In genomic region chr7:27333316-27333941, GRCm38 (mm10) we compare ENCODE assay signal across 8 mouse cellular contexts. TPM values are rescaled to one million over a fixed set of nuclear protein-coding genes. Genes with fewer than 3 reads are reported as not detected.
DNase-seq lines count a peak whose midpoint lies in the region; ATAC-seq lines count a peak whose summit lies in the region.

No protein-coding gene starts in this region.

- 1% methylated on average over 53 of the region's 77 CpGs for WGBS in kidney, embryonic 14.5 days
- under 1% methylated on average over 67 of the region's 77 CpGs for WGBS in heart, embryonic 12.5 days
- WGBS in limb, embryonic 12.5 days: 1% methylated on average over 38 of the region's 77 CpGs
- WGBS in neural tube, embryonic 12.5 days: under 1% methylated on average over 63 of the region's 77 CpGs

- no peak for ATAC-seq in kidney, embryonic 14.5 days (ENCODE audit: low FRiP score, low TSS enrichment)
- ATAC-seq in heart, embryonic 12.5 days (ENCODE audit: insufficient number of reproducible peaks, low FRiP score): no peak
- ATAC-seq in limb, embryonic 12.5 days (ENCODE audit: insufficient number of reproducible peaks, insufficient read depth, low FRiP score, low TSS enrichment, low read depth): no peak
- no peak for ATAC-seq in neural tube, embryonic 12.5 days (ENCODE audit: low FRiP score, low read depth)
- no peak for ATAC-seq in activated CD4-positive, CD25-positive, alpha-beta regulatory T cell, adult 4 months

- peaks cover 50% of the 10 kb centered on the region for H3K4me1 ChIP-seq in kidney, embryonic 14.5 days (ENCODE audit: control insufficient read depth, insufficient read depth, low read length)
- peaks cover 67% of the 10 kb centered on the region for H3K4me1 ChIP-seq in heart, embryonic 12.5 days (replicated peaks)
- H3K4me1 ChIP-seq in limb, embryonic 12.5 days (replicated peaks): peaks cover 66% of the 10 kb centered on the region
- H3K4me1 ChIP-seq in neural tube, embryonic 12.5 days: peaks cover 55% of the 10 kb centered on the region

- H3K9me3 ChIP-seq in kidney, embryonic 14.5 days (ENCODE audit: control insufficient read depth, low read length): no peaks in the 10 kb centered on the region
- H3K9me3 ChIP-seq in heart, embryonic 12.5 days (replicated peaks): no peaks in the 10 kb centered on the region
- no peaks in the 10 kb centered on the region for H3K9me3 ChIP-seq in limb, embryonic 12.5 days
- H3K9me3 ChIP-seq in neural tube, embryonic 12.5 days: no peaks in the 10 kb centered on the region

- H3K4me3 ChIP-seq in kidney, embryonic 14.5 days (ENCODE audit: low read length): peak overlapping the region; percentile 55
- peak overlapping the region; percentile 70 for H3K4me3 ChIP-seq in heart, embryonic 12.5 days
- peak overlapping the region; percentile 50 for H3K4me3 ChIP-seq in limb, embryonic 12.5 days (replicated peaks)
- H3K4me3 ChIP-seq in neural tube, embryonic 12.5 days: peak overlapping the region; percentile 43

- peaks cover 72% of the 10 kb centered on the region for H3K27me3 ChIP-seq in kidney, embryonic 14.5 days (ENCODE audit: control insufficient read depth, insufficient read depth, low read length)
- H3K27me3 ChIP-seq in heart, embryonic 12.5 days (replicated peaks): peaks cover 86% of the 10 kb centered on the region
- peaks cover 92% of the 10 kb centered on the region for H3K27me3 ChIP-seq in limb, embryonic 12.5 days
- H3K27me3 ChIP-seq in neural tube, embryonic 12.5 days (replicated peaks): peaks cover 87% of the 10 kb centered on the region

- H3K9ac ChIP-seq in kidney, embryonic 14.5 days (ENCODE audit: low read depth, low read length): peak overlapping the region; percentile 73
- H3K9ac ChIP-seq in heart, embryonic 12.5 days: peak overlapping the region; percentile 86
- peak overlapping the region; percentile 60 for H3K9ac ChIP-seq in limb, embryonic 12.5 days (replicated peaks)
- peak overlapping the region; percentile 51 for H3K9ac ChIP-seq in neural tube, embryonic 12.5 days

- peak overlapping the region; percentile 59; the same call in 1 of the 2 replicates for H3K27ac ChIP-seq in kidney, embryonic 14.5 days (ENCODE audit: low read depth, low read length)
- H3K27ac ChIP-seq in heart, embryonic 12.5 days (ENCODE audit: poor library complexity, severe bottlenecking): peak overlapping the region; percentile 84
- no peak overlapping the region for H3K27ac ChIP-seq in limb, embryonic 12.5 days
- H3K27ac ChIP-seq in neural tube, embryonic 12.5 days: no peak overlapping the region

- DNase-seq in kidney, adult 11 months: no peak
- DNase-seq in NIH3T3 (ENCODE audit: low read depth): peak; percentile 32
- DNase-seq in cerebellum, adult 11-12 months: no peak

- no peaks in the 10 kb centered on the region for H3K36me3 ChIP-seq in kidney, embryonic 14.5 days (ENCODE audit: control insufficient read depth, insufficient read depth, low read length)
- H3K36me3 ChIP-seq in heart, embryonic 12.5 days: no peaks in the 10 kb centered on the region
- H3K36me3 ChIP-seq in limb, embryonic 12.5 days: no peaks in the 10 kb centered on the region
- H3K36me3 ChIP-seq in neural tube, embryonic 12.5 days: no peaks in the 10 kb centered on the region

- peak overlapping the region; percentile 90 for H3K4me2 ChIP-seq in kidney, embryonic 14.5 days (replicated peaks; ENCODE audit: low read depth, low read length)
- peak overlapping the region; percentile 95 for H3K4me2 ChIP-seq in heart, embryonic 12.5 days
- peak overlapping the region; percentile 93 for H3K4me2 ChIP-seq in limb, embryonic 12.5 days
- peak overlapping the region; percentile 85 for H3K4me2 ChIP-seq in neural tube, embryonic 12.5 days (replicated peaks)

RNA-seq across cellular contexts. Expression of gene Ltbp4, which starts 4.1 kb away (rescaled TPM):
- 23.4 and 26.0 TPM in 2 replicates for polyA plus RNA-seq in kidney, embryonic 14.5 days (2014; fragmentation: Nextera tagmentation; extraction: Ambion mirVana)
- polyA plus RNA-seq in heart, embryonic 12.5 days (2016; fragmentation: Nextera tagmentation; extraction: Ambion mirVana): 53.9 and 57.1 TPM in 2 replicates
- 15.2 and 15.8 TPM in 2 replicates for polyA plus RNA-seq in limb, embryonic 12.5 days (2016; fragmentation: Nextera tagmentation; extraction: Ambion mirVana)
- polyA plus RNA-seq in neural tube, embryonic 12.5 days (2016; fragmentation: Nextera tagmentation; extraction: Ambion mirVana): 6.1 and 9.9 TPM in 2 replicates
- polyA plus RNA-seq in activated CD4-positive, CD25-positive, alpha-beta regulatory T cell, adult 4 months (2017; shearing (Covaris generic)): 1 to 10 TPM in 1 of 2 experiments, under 1 TPM in 1; 0.94 to 1.3 TPM

RNA-seq across cellular contexts. Expression of gene Shkbp1, which starts 22.4 kb away (rescaled TPM):
- polyA plus RNA-seq in kidney, embryonic 14.5 days (2014; fragmentation: Nextera tagmentation; extraction: Ambion mirVana): 38.4 and 41.0 TPM in 2 replicates
- 35.4 and 39.4 TPM in 2 replicates for polyA plus RNA-seq in heart, embryonic 12.5 days (2016; fragmentation: Nextera tagmentation; extraction: Ambion mirVana)
- polyA plus RNA-seq in limb, embryonic 12.5 days (2016; fragmentation: Nextera tagmentation; extraction: Ambion mirVana): 59.5 and 59.9 TPM in 2 replicates
- 68.6 and 68.9 TPM in 2 replicates for polyA plus RNA-seq in neural tube, embryonic 12.5 days (2016; fragmentation: Nextera tagmentation; extraction: Ambion mirVana)
- 10 to 100 TPM; 48.9 to 66.0 TPM for polyA plus RNA-seq in activated CD4-positive, CD25-positive, alpha-beta regulatory T cell, adult 4 months (2017; shearing (Covaris generic))

RNA-seq across cellular contexts. Expression of gene Gm20479, which starts 23.8 kb away (rescaled TPM):
- 1.9 TPM in 1 of 2 replicates, not detected in the other for polyA plus RNA-seq in kidney, embryonic 14.5 days (2014; fragmentation: Nextera tagmentation; extraction: Ambion mirVana)
- polyA plus RNA-seq in heart, embryonic 12.5 days (2016; fragmentation: Nextera tagmentation; extraction: Ambion mirVana): 1.2 and 1.5 TPM in 2 replicates
- polyA plus RNA-seq in limb, embryonic 12.5 days (2016; fragmentation: Nextera tagmentation; extraction: Ambion mirVana): 0.42 TPM in 1 of 2 replicates, not detected in the other
- polyA plus RNA-seq in neural tube, embryonic 12.5 days (2016; fragmentation: Nextera tagmentation; extraction: Ambion mirVana): 0.40 TPM in 1 of 2 replicates, not detected in the other
- 1 to 10 TPM; 1.4 to 3.3 TPM for polyA plus RNA-seq in activated CD4-positive, CD25-positive, alpha-beta regulatory T cell, adult 4 months (2017; shearing (Covaris generic))

Comparison
In these comparisons a context has a peak if more than half of its experiments do, and no peak if none do; other contexts are left out.
1. H3K27ac ChIP-seq: peak in kidney, embryonic 14.5 days (single experiment) and heart, embryonic 12.5 days (single experiment); none in limb, embryonic 12.5 days (single experiment) and neural tube, embryonic 12.5 days (single experiment).
2. Peak in every context shown above with its lines, with median percentiles within 50 percentile points of each other: H3K4me2 ChIP-seq, H3K4me3 ChIP-seq and H3K9ac ChIP-seq.